Mouse (Mus musculus): ENCODE results near the gene Hoxa5.

Gene Hoxa5

GRCm38 (mm10) chr6:52204050-52204752 is at the start of gene Hoxa5:
Gene Hoxa5, minus strand, starts transcription at chr6:52204587.
- peak; percentile 89 for DNase-seq (ENCODE audit: low read depth, low spot score)

- DNase-seq (ENCODE audit: low read depth, low spot score), result no peak
These were observed 49.4 kb upstream of the Hoxa5 start for GRCm38 (mm10) chr6:52253511-52254500.

GRCm38 (mm10) chr6:52252775-52253376 is 48.5 kb upstream of the Hoxa5 start:
- DNase-seq (ENCODE audit: low read depth, low spot score), result no peak

- DNase-seq (ENCODE audit: low read depth, low spot score), result no peak
These were observed 47.8 kb upstream of the Hoxa5 start for GRCm38 (mm10) chr6:52252016-52252774.

GRCm38 (mm10) chr6:52251177-52251879 is 46.9 kb upstream of the Hoxa5 start:
- DNase-seq (ENCODE audit: low read depth, low spot score), result no peak

GRCm38 (mm10) chr6:52249826-52250225 is 45.4 kb upstream of the Hoxa5 start:
- DNase-seq (ENCODE audit: low read depth, low spot score), result no peak

GRCm38 (mm10) chr6:52249415-52249738 is 45.0 kb upstream of the Hoxa5 start:
- no peak for DNase-seq (ENCODE audit: low read depth, low spot score)

GRCm38 (mm10) chr6:52248638-52249414 is 44.4 kb upstream of the Hoxa5 start:
- no peak for DNase-seq (ENCODE audit: low read depth, low spot score)

- DNase-seq (ENCODE audit: low read depth, low spot score), result no peak
These were observed 43.6 kb upstream of the Hoxa5 start for GRCm38 (mm10) chr6:52247766-52248637.

- DNase-seq (ENCODE audit: low read depth, low spot score), result no peak
These were observed 42.5 kb upstream of the Hoxa5 start for GRCm38 (mm10) chr6:52246916-52247315.

- DNase-seq (ENCODE audit: low read depth, low spot score), result no peak
These were observed 42.0 kb upstream of the Hoxa5 start for GRCm38 (mm10) chr6:52246403-52246803.

GRCm38 (mm10) chr6:52245757-52246142 is 41.4 kb upstream of the Hoxa5 start, which contains the start of gene Hoxa11:
Gene Hoxa11, minus strand, starts transcription at chr6:52245810.
- no peak for DNase-seq (ENCODE audit: low read depth, low spot score)

- no peak for DNase-seq (ENCODE audit: low read depth, low spot score)
These were observed 40.8 kb upstream of the Hoxa5 start for GRCm38 (mm10) chr6:52245040-52245756.

- no peak for DNase-seq (ENCODE audit: low read depth, low spot score)
These were observed 40.2 kb upstream of the Hoxa5 start for GRCm38 (mm10) chr6:52244471-52245039.

- DNase-seq (ENCODE audit: low read depth, low spot score), result no peak
These were observed 39.3 kb upstream of the Hoxa5 start for GRCm38 (mm10) chr6:52243681-52244121.

- DNase-seq (ENCODE audit: low read depth, low spot score), result no peak
These were observed 38.5 kb upstream of the Hoxa5 start for GRCm38 (mm10) chr6:52242801-52243332.

GRCm38 (mm10) chr6:52241001-52241621 is 36.7 kb upstream of the Hoxa5 start:
- DNase-seq (ENCODE audit: low read depth, low spot score), result no peak

Data from embryo, embryonic 11.5 days (tissue).